Mouse (Mus musculus) midbrain, postnatal 0 days (tissue): Measurements from ENCODE around the gene Gm11214. TPM values are rescaled to one million over a fixed set of nuclear protein-coding genes. Genes with fewer than 3 reads are reported as not detected.

Experiments
- ATAC-seq: fragments of 200-750 bp; cut with Nextera tagmentation; 2 replicates; pipeline ENCODE4 v1.8.0; 2017; ENCODE audit warnings: moderate number of reproducible peaks, mild to moderate bottlenecking, moderate TSS enrichment, moderate library complexity; ENCODE audit not compliant: low FRiP score
- DNase-seq: peaks from one replicate; pipeline ENCODE4 v3.0.0-alpha.2; 2015; ENCODE audit warnings: low spot score
- H3K27ac ChIP-seq: fragments of 300-500 bp; sonication (generic); 2 replicates; pipeline ENCODE4 v1.5.1; 2014; ENCODE audit warnings: low read depth, mild to moderate bottlenecking, low read length, mixed read lengths
- H3K27me3 ChIP-seq: fragments of 300-500 bp; sonication (generic); 2 replicates; pipeline ENCODE4 v1.6.1; 2014; ENCODE audit warnings: low read length, control low read depth, mixed read lengths; ENCODE audit not compliant: insufficient read depth
- H3K36me3 ChIP-seq: fragments of 300-500 bp; sonication (generic); 2 replicates; pipeline ENCODE4 v1.6.1; 2014; ENCODE audit warnings: low read length, control low read depth, mixed read lengths; ENCODE audit not compliant: insufficient read depth
- H3K4me1 ChIP-seq: fragments of 300-500 bp; sonication (generic); 2 replicates; pipeline ENCODE4 v1.6.1; 2014; ENCODE audit warnings: mild to moderate bottlenecking, control low read depth, antibody characterized with exemption, low read length, mixed read lengths; ENCODE audit not compliant: insufficient read depth
- H3K4me2 ChIP-seq: fragments of 300-500 bp; sonication (generic); 2 replicates; pipeline ENCODE4 v1.6.1; 2014; ENCODE audit warnings: low read depth, mild to moderate bottlenecking, low read length, mixed read lengths; ENCODE audit not compliant: poor library complexity, severe bottlenecking
- H3K4me3 ChIP-seq: fragments of 300-500 bp; sonication (generic); 2 replicates; pipeline ENCODE4 v1.5.1; 2014; ENCODE audit warnings: low read depth, mild to moderate bottlenecking, low read length, moderate library complexity
- H3K9ac ChIP-seq: fragments of 300-500 bp; sonication (generic); replicated peaks from 2 replicates; pipeline ENCODE4 v1.6.1; 2014; ENCODE audit warnings: mild to moderate bottlenecking, low read length, moderate library complexity, mixed read lengths; ENCODE audit not compliant: poor library complexity, severe bottlenecking
- H3K9me3 ChIP-seq: fragments of 300-500 bp; sonication (generic); 2 replicates; pipeline ENCODE4 v1.6.1; 2016; ENCODE audit warnings: low read length, control low read depth
- CTCF ChIP-seq: IDR thresholded peaks from 2 replicates; pipeline ENCODE4 v1.5.1; 2016; ENCODE audit warnings: antibody characterized with exemption, mild to moderate bottlenecking
- WGBS: fragments of 180-500 bp; shearing (Covaris S2); extraction: QIAGEN DNeasy Blood & Tissue Kit; methylation state at CpG from one replicate; pipeline ENCODE4 v1.1.7; 2014; 5-methylcytosine and 5-hydroxymethylcytosine counted together
- polyA plus RNA-seq: library from polyadenylated mRNA; unstranded; fragments of >200 nt; fragmentation: Nextera tagmentation; extraction: Ambion mirVana; gene quantifications from 2 replicates; pipeline ENCODE4 v1.2.1, GENCODE M21; 2015
- total RNA-seq: library from RNA; depleted of rRNA; stranded (reverse); fragments of >200 nt; gene quantifications from 2 replicates; pipeline ENCODE4 v1.2.3, GENCODE M21; 2014; rRNA removed

Gm11214 gene
- total and polyA plus RNA-seq, 2 experiments from 2014 or later, result not detected

DNA sequence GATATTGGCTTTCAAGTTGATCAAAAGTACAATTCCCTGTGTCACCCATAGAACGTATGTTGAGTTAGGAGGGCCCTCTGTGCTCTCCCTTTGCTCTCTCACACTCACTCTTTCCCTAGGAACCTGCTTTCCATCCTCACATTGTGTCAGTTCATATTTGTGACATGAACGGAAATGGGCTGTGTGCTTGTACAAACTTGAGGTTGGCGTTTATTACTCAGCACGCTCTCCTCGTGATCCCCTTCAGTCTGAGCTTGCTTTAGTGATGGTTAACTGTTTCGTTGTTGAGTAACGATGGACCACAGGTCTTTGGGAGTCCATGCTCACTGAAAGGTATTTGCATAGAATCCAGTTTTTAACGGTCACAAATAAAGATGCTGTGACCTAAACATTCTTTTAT is 36.1 kb downstream of the Gm11214 start:
- no peak overlapping the region for H3K4me2 ChIP-seq
- H3K36me3 ChIP-seq, result no peaks in the 10 kb centered on the region
- WGBS, result 86% methylated on average over 8 of the region's 8 CpGs
- DNase-seq (no peak), ATAC-seq (no peak)
- no peaks in the 10 kb centered on the region for H3K9me3 ChIP-seq
- TF ChIP-seq CTCF, result no peak
- no peak overlapping the region for H3K9ac ChIP-seq
- no peaks in the 10 kb centered on the region for H3K27me3 ChIP-seq
- H3K4me3 ChIP-seq, result no peak overlapping the region
- no peaks in the 10 kb centered on the region for H3K4me1 ChIP-seq
- H3K27ac ChIP-seq, result no peak overlapping the region

DNA sequence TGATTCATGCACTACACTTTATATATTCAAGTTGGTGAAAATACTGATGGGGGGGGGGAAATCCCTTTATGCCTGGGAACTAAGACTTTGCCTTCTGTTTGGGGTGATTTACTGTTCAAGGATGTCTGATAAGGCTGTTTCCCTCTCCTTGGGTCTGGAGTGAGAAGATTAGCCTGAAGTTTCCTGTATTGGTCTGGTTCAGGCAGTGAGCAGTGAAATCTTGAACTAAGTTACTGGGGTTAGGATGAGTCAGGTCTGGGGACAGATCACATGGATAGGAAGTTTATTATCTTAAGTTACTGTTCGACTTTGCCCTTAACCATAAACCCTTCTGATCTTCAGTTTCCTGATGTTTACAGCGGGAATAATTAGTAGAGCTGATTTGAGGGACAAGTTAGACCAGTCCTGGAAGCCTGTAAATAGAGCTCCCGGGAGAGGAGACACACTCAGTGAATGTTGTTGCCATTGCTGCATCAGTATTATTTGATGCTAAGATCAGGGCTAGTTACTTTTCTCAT is 37.6 kb downstream of the Gm11214 start:
- WGBS, result 76% methylated on average over 3 of the region's 3 CpGs
- Histone ChIP-seq H3K4me2 (no peak overlapping the region), H3K27me3 (no peaks in the 10 kb centered on the region), H3K27ac (no peak overlapping the region), H3K4me1 (no peaks in the 10 kb centered on the region), H3K4me3 (no peak overlapping the region), H3K9me3 (no peaks in the 10 kb centered on the region), H3K9ac (no peak overlapping the region), H3K36me3 (no peaks in the 10 kb centered on the region)
- ATAC-seq (no peak), DNase-seq (no peak)
- no peak for TF ChIP-seq CTCF

DNA sequence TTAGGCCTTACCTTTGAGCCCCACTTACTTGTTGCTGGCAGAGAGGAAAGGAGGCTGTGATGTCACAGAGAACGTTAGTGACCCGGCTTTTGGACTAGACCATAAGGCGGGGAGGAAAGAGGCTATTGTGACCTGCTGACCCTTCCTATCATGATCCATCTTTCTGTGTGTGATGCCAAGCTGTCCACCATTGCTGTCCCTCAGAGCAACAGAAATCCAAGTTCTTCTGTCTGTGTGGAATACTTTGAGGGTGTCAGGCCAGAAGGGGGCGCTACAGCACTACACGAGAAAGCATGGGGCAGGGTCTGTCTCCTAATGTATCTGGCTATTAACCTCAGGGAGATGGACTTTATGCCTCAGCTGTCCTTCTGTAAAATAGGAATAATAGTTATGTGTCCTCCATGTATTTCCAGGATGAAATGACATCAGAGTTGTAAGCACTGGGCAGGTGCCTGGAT is 40.8 kb downstream of the Gm11214 start, which contains the start of gene Tex48:
Gene Tex48 (minus strand): TSS at position 51 of the 458 bp plus-strand sequence.
- Histone ChIP-seq H3K9ac (no peak within 1 kb of the TSS), H3K9me3 (no peaks in the 10 kb centered on the region), H3K4me2 (no peak within 1 kb of the TSS), H3K4me1 (no peaks in the 10 kb centered on the region), H3K27ac (no peak within 1 kb of the TSS), H3K36me3 (no peaks in the 10 kb centered on the region), H3K27me3 (no peaks in the 10 kb centered on the region), H3K4me3 (no peak within 1 kb of the TSS)
- TF ChIP-seq CTCF, result peak; percentile 37
- WGBS, result 62% methylated on average over 5 of the region's 5 CpGs
- peak; percentile 3 for DNase-seq
- ATAC-seq, result no peak

DNA sequence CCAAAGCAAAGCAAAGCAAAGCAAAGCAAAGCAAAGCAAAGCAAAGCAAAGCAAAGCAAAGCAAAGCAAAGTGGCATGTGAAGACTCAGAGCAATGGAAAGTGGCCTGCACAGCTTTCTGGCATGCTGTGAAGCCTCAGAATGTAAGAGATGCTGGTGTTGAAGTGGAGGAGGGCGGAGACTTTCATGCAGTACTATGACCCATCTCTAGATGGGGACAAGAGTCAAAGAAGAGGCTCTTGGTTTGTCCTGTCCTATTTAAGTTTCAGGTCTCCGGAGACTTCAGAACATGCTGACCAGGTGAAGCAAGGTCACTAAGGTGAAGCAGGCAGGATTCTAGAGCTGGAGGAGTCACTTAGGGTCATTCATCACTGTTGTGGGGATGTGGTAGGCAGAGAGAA is 41.3 kb downstream of the Gm11214 start:
- H3K4me2 ChIP-seq, result no peak overlapping the region
- TF ChIP-seq CTCF, result no peak
- H3K4me1 ChIP-seq, result no peaks in the 10 kb centered on the region
- no peak overlapping the region for H3K4me3 ChIP-seq
- no peak overlapping the region for H3K9ac ChIP-seq
- H3K27ac ChIP-seq, result no peak overlapping the region
- no peaks in the 10 kb centered on the region for H3K36me3 ChIP-seq
- ATAC-seq (no peak), DNase-seq (no peak)
- H3K9me3 ChIP-seq, result no peaks in the 10 kb centered on the region
- no peaks in the 10 kb centered on the region for H3K27me3 ChIP-seq
- WGBS, result 82% methylated on average over 2 of the region's 2 CpGs

Other genes starting within 250 kb of the Gm11214 start
- gene Whrn, start 167.4 kb downstream of the Gm11214 start, total RNA-seq, result 14.5 and 20.1 TPM in 2 replicates
- 2.4 and 3.5 TPM in 2 replicates for gene Whrn, start 167.4 kb downstream of the Gm11214 start, polyA plus RNA-seq
- gene Atp6v1g1, start 118.6 kb downstream of the Gm11214 start, total RNA-seq, result 142 and 202 TPM in 2 replicates
- 356 and 357 TPM in 2 replicates for gene Atp6v1g1, start 118.6 kb downstream of the Gm11214 start, polyA plus RNA-seq
- 3.2 and 4.8 TPM in 2 replicates for gene Tmem268, start 104.6 kb downstream of the Gm11214 start, total RNA-seq
- 4.7 and 5.0 TPM in 2 replicates for gene Tmem268, start 104.6 kb downstream of the Gm11214 start, polyA plus RNA-seq
- not detected in 2 replicates for gene Gm11213, start 58.1 kb downstream of the Gm11214 start, total RNA-seq
- gene Gm11213, start 58.1 kb downstream of the Gm11214 start, polyA plus RNA-seq, result not detected in 2 replicates
- gene Tex48, start 41.0 kb downstream of the Gm11214 start, total RNA-seq, result not detected in 2 replicates
- gene Tex48, start 41.0 kb downstream of the Gm11214 start, polyA plus RNA-seq, result not detected in 2 replicates
- not detected in 2 replicates for gene Tnfsf15, start 81.7 kb upstream of the Gm11214 start, total RNA-seq
- not detected in 2 replicates for gene Tnfsf15, start 81.7 kb upstream of the Gm11214 start, polyA plus RNA-seq
- not detected in 2 replicates for gene Tnfsf8, start 198.0 kb upstream of the Gm11214 start, total RNA-seq
- not detected in 2 replicates for gene Tnfsf8, start 198.0 kb upstream of the Gm11214 start, polyA plus RNA-seq